Mouse (Mus musculus) lung, postnatal 0 days (tissue): ENCODE measurements around the gene S1pr1.

Experiments
- CTCF ChIP-seq: IDR thresholded peaks from 2 replicates; pipeline ENCODE4 v1.5.1; 2016; ENCODE audit warnings: antibody characterized with exemption, mild to moderate bottlenecking
- EP300 ChIP-seq: IDR thresholded peaks from 2 replicates; pipeline ENCODE4 v1.6.1; 2016; ENCODE audit warnings: antibody characterized with exemption, mild to moderate bottlenecking, control low read depth

- TF ChIP-seq CTCF = no peak
- no peak for TF ChIP-seq EP300
These were observed 2.7 kb downstream of the S1pr1 start for GRCm38 (mm10) chr3:115711924-115712807.
